Mouse (Mus musculus) brain, embryonic 14.5 days (tissue): ENCODE data around the gene Btbd11. TPM values are rescaled to one million over a fixed set of nuclear protein-coding genes. Genes with fewer than 3 reads are reported as not detected.

ENCODE experiments used
- DNase-seq: peaks from one replicate; pipeline ENCODE4 v3.0.0-alpha.2; 2011; ENCODE audit warnings: low read depth
- CTCF ChIP-seq: fragments of 200-500 bp; IDR thresholded peaks from 2 replicates; pipeline ENCODE4 v1.5.1; 2012; ENCODE audit warnings: inconsistent platforms, mild to moderate bottlenecking, moderate library complexity, borderline replicate concordance; ENCODE audit not compliant: insufficient read depth, insufficient read length; ENCODE audit errors: extremely low read depth
- POLR2A ChIP-seq: fragments of 200-500 bp; IDR thresholded peaks from 2 replicates; pipeline ENCODE4 v1.6.1; 2012; ENCODE audit warnings: mild to moderate bottlenecking, inconsistent platforms, borderline replicate concordance; ENCODE audit not compliant: poor library complexity, insufficient read depth, insufficient read length, severe bottlenecking; ENCODE audit errors: extremely low read depth
- polyA plus RNA-seq: library from polyadenylated mRNA; depleted of rRNA; stranded (reverse); fragments of >200 nt; gene quantifications from 2 replicates; pipeline ENCODE4 v1.2.3, GENCODE M21; 2012; rRNA removed

The Btbd11 gene
- 16.4 and 24.5 TPM in 2 replicates for polyA plus RNA-seq

- peak; percentile 98 for DNase-seq
- 0 out of 2 replicates have a peak, but pooled peaks have one; percentile 13 for TF ChIP-seq CTCF
- peak; percentile 82 for TF ChIP-seq POLR2A
These were observed at the start of gene Btbd11 for GRCm38 (mm10) chr10:85386605-85387218. TSS of gene Btbd11 (plus strand) at chr10:85386814.

- TF ChIP-seq POLR2A (no peak), CTCF (no peak)
- DNase-seq = peak; percentile 24
These were observed 47.9 kb upstream of the Btbd11 start for GRCm38 (mm10) chr10:85338733-85339132.

GRCm38 (mm10) chr10:85341867-85342266, 44.7 kb upstream of the Btbd11 start:
- TF ChIP-seq CTCF = peak; percentile 11; the same call in 1 of the 2 replicates
- TF ChIP-seq POLR2A = no peak
- no peak for DNase-seq

DNA sequence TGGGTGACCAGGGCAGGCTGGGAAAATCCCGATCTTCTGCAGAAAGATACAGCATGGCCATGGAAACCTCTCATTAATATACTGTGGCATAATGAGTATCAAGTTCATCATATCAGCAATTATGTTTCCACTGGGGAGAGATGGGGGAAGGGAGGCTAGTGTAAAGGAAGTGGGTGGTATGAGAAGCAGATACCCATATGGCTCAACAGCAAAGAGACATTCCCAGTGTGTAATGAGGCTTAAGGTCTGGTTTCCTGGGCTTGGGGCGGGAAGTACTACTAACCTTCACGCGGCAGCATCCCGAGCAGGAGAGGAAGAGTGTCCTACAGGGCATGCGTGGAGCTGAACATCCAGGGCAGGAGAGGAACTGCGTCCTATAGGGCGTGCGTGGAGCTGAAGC, 39.4 kb upstream of the Btbd11 start:
- TF ChIP-seq POLR2A (no peak), CTCF (no peak)
- peak; percentile 1 for DNase-seq

DNA sequence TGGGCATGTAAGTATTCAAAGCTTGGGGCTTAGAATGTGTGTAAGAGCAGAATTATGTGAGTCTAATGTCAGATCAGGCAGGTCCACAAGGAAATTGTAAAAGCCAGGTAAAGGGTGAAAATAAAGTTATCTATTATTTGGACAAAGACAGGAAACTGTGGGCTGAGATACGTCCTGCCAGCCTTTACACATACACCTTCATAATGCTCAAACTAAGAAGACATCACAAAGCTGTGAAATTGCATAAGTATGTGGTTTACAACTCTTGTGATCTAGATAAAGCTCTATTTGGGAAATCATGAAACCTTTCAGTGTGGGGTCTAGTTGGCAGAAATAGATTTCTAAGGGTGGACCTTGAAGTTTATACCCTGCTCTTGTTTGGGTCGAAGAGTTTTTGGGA, 34.1 kb upstream of the Btbd11 start:
- TF ChIP-seq POLR2A = no peak
- TF ChIP-seq CTCF = no peak
- DNase-seq = no peak

- TF ChIP-seq CTCF = no peak
- TF ChIP-seq POLR2A = no peak
- no peak for DNase-seq
These were observed 32.3 kb upstream of the Btbd11 start for GRCm38 (mm10) chr10:85354270-85354669.

DNA sequence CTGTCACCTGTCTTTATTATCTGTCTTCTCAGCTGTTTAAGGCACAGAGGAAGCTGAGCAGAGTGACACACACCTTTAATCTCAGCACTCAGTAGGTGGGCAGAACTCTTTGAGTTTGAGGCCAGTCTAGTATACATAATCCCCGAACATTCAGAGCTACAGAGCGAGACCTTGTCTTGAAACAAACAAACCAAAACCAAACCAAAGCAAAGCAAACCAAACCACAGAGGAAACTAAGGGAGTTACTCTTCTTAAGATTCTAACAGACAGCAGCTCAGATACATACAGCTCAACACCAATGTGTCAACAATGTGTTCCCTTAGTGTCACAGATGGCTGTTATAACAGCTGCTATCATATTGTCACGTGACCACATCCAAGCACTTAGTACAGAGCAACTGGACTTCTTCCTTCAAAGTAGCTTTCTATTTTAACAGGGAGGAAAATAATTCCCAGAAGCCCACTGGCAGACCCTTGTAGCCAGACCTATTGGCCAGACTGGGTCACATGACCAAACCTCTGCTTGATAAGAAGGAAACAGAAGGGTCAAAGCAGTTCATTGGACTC, 27.0 kb upstream of the Btbd11 start:
- no peak for TF ChIP-seq CTCF
- TF ChIP-seq POLR2A = no peak
- DNase-seq = no peak

DNA sequence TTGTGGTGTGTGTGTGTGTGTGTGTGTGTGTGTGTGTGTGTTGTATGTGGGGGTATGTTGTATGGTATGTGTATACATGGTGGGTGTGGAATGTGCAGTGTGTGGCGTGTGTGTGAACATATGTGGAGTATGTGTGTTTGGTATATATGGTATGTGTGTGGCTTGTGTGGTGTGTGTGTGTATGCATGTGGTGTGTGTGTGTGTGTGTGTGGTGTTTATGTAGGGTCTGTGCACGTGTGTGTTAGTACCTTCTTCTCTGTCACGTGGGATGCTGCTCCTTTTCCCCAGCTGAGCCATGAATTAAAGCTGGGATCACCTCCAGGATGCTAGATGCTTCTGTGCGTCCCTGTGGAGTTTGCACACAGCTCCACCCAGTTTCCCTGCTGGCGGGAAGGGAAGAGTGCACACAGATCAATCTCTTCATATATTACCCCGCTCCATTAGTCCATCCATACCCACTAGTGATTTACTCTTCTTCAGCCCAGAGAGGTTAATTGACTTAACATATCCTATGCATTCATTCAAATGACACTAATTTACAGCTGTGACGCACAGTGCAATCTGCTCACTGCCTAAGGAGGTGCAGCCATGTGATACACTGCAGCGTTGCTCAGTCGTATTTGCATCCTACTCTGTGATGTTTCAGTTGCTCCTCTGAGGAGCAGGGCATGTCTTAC, 23.7 kb upstream of the Btbd11 start:
- DNase-seq = peak; percentile 54

DNA sequence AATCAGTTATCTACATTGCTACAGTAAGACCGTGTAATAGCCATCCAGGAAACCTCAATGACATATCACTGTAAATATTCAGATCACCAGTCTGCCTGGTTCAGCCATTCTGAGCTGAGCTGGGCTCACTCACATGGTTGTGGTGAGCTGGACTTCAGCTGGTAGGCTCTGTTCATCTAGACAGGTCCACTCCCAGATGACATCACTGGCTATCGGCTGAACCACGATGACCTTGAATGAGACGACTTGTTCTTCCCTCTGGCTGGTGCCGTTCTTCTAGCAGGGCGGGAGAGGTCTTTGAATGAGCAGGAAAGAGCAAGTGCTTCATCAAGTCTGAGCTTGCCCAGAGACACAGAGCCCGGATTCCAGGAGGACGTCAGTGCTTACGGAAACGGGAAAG, 19.7 kb upstream of the Btbd11 start:
- TF ChIP-seq CTCF (no peak), POLR2A (no peak)
- DNase-seq = no peak

More for the DNA sequence above, 23.7 kb upstream of the Btbd11 start:
- no peak for TF ChIP-seq POLR2A
- no peak for TF ChIP-seq CTCF

DNA sequence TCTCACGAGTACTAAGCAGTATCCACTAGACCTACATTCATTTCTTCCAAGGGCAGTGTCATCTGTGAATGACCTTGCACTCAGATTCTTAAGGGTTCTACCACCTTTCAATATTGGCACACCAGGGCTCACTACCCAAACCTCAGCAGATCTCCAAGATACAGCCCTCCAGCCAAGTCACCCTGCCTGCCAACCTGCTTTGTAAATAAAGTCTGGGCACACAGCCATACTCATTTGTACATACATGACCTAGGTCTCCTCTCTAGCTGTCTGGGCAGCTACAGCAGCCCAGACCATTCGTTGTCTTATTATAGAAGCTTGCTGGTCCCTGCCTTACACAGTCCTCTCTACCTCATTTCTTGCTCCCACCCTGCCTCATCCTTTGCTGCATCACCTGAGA, 15.3 kb upstream of the Btbd11 start:
- no peak for DNase-seq
- no peak for TF ChIP-seq POLR2A

GRCm38 (mm10) chr10:85372108-85372507, 14.5 kb upstream of the Btbd11 start:
- TF ChIP-seq POLR2A = no peak
- no peak for DNase-seq

- TF ChIP-seq CTCF (no peak), POLR2A (no peak)
- DNase-seq = no peak
These were observed 7.6 kb upstream of the Btbd11 start for GRCm38 (mm10) chr10:85378972-85379371.
